Mouse (Mus musculus): ENCODE measurements around the gene Cntn4. TPM values are rescaled to one million over a fixed set of nuclear protein-coding genes. Genes with fewer than 3 reads are reported as not detected.

Cntn4 gene
- total RNA-seq, 2 experiments from 2014 or later = 2.5 to 4.9 TPM

GRCm38 (mm10) chr6:106463857-106464256 lies 786.4 kb downstream of the Cntn4 start:
- no peak for DNase-seq

GRCm38 (mm10) chr6:106465766-106466165 lies 788.3 kb downstream of the Cntn4 start:
- DNase-seq = no peak

DNA sequence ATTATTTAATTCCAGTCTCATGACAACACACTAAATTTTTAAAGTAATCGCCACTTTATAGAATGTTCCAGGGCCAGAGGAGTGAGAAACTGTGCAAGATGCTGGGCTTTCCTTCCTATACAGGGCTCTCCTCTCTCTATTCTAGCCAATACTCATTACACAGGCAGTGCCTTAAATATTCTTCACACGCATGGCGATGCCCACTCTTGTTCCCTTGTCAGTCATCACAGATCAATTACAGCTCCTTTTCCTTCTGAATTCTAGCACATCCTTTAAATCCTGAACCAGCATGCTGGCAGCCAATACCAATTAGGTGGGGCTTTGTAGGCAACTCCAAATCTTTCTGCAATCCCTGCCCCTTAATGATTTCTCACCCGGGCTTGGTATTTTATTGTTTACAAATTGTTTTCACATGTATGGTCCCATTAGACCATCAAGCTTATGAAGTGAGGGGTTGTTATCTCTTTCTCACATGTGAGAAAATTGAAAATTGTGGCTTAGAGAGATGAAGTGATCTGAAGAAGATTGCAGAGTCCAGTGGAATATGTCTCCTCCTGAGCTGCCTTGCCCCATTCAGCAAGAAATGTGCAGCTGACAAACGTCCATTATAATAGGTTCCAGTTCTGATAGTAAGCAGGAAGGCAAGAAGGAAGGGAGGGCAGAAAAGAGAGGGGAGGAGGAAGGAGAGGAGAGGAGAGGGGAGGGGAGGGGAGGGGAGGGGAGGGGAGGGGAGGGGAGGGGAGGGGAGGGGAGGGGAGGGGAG lies 789.0 kb downstream of the Cntn4 start:
- DNase-seq = no peak

- no peak for DNase-seq
Measured at GRCm38 (mm10) chr6:106471840-106472608, 794.6 kb downstream of the Cntn4 start.

- DNase-seq = no peak
Measured at GRCm38 (mm10) chr6:106473871-106474270, 796.4 kb downstream of the Cntn4 start.

DNA sequence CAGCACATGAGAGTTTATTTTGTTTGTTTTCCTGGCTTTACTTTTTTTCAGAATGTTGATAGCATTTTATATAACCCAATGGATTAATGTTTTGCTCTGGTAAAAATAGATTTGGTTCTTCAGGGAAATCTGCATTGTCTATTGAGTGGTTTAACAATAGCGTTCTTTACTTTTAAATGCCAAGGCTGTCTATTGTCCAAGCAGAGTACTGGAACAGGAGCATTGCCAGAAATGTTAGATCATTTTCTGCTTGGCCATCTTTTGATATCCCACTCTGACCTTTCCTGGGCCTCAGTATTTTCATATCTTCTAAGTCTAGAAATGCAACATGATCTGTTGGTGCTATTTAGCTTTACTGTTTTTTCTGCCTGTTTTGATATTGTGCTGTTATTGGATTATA lies 804.1 kb downstream of the Cntn4 start:
- no peak for DNase-seq

DNA sequence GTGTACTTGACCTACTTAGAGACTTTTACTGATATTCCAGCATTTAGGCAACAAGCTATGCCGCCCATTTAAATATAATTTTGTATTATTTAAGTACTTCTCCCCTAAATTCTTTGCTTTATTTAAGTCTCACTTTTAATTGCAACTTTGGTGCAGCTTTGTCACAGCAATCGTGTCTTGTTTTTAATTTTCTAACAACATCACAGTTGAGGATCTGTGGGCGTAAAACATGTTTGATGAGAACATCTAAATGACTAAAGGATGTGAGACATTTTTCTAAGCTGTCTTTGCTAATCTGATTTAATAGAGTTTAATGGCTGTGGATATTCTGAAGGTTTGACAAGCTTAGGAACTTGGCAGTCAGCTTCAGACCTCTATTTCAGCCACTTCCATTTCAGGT lies 818.8 kb downstream of the Cntn4 start:
- DNase-seq = no peak

DNA sequence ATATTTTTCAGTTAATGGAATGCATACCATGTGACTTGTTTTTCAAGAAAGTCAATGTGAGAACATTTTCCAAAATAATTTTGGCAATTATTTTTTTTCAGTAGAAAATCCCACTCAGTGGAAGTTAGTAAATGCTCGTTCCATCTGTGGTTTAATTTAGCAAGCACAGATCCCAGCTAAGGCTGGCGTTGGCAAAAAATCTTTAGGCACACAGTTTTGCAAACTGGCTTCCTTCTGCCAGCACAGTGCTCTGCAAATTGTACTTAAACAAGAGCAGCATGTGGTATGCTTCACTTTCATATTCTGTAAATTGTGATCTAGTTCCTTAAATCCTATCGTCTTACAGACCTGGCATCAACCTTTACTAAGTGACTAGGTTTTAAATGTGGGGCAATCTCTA lies 821.7 kb downstream of the Cntn4 start:
- DNase-seq = no peak

- DNase-seq = no peak
Measured at GRCm38 (mm10) chr6:106503961-106504360, 826.5 kb downstream of the Cntn4 start.

- DNase-seq = no peak
Measured at GRCm38 (mm10) chr6:106520367-106520766, 842.9 kb downstream of the Cntn4 start.

DNA sequence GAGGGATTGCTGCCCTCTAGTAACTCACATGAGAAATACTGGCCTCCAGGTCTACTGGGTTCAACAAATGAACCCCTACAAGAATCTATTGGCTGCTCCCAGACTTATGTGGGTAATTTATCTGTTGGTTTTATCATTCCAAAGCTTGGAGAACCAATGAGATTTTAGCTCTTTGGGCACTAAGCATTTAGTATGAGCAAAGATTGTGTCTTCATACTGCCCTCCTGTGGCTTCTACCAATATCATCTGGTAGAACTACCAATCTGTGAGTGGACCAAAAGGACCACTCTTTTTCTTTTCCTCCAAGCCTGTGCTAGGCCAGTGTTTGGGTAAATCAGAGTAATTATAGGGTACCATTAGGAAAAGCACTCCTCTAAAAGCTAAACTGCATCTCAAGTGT lies 866.0 kb downstream of the Cntn4 start:
- no peak for DNase-seq

GRCm38 (mm10) chr6:106561649-106562048 lies 884.2 kb downstream of the Cntn4 start:
- no peak for DNase-seq

DNA sequence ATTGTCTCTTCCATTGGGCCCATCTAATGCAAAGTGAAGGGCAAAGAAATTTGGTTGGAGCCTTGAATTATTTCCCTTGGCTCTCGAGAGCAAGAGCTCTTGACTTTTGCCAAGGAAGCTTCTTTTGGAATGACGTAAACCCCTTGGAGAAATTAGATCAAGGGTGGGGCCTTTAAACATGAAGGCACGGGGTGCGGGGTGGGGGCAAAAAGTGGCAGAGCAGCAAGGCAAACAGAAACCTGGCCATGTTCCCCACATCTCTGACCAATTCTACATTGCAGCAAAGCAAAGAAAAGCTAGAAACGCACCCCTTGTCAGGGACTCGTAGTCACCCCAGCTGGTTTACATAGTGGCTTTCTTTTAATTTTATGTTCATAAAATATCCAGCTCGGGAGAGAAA lies 887.9 kb downstream of the Cntn4 start:
- no peak for DNase-seq

- DNase-seq = no peak
Measured at GRCm38 (mm10) chr6:106565769-106566459, 888.5 kb downstream of the Cntn4 start.

- no peak for DNase-seq
Measured at GRCm38 (mm10) chr6:106566929-106567621, 889.6 kb downstream of the Cntn4 start.

DNA sequence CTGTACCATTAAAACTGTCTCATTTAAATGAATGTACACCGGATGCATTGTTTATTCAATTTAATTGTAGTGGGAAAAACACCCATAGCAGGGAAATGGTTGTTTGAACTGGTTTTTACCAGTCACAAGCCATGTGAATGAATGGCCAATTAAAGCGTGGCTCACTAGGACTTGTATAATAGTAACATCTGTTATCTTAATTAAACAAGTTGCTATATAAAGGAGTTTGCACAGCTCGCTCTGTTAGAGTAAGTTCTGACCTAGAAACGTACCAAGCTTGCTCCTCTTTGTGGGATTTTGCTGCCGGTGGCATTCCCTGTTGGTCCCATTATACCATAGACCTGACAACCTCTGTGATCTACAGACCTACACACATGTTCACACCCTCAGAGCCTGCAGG lies 902.7 kb downstream of the Cntn4 start:
- no peak for DNase-seq

- DNase-seq = no peak
Measured at GRCm38 (mm10) chr6:106593756-106594155, 916.3 kb downstream of the Cntn4 start.

- DNase-seq = no peak
Measured at GRCm38 (mm10) chr6:106617081-106617480, 939.6 kb downstream of the Cntn4 start.

DNA sequence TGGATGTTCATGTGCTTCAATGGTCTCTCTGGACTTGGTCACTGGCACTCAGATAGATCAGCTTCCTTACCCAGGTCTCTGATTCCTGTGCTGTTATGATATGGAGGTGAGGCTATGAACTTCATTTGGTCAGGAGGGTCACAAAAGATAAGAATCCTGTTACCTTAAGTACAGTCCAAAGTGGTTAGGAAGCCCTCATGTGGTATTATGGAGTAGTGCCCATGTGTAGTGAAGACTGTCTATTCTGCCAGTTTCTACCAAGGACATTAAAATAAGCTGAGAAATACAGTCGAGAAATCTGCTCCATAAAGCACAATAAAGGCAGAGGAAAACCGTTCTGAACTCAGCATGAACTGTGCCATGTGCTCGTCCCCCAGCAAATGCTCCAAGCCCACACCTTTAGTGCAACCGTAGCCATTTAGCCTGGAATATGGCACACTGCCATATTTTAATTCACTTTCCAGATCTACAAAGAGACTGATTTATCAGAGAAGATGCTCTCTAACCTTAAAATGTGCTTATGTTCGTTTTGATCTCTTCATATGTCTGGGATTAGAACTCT lies 943.8 kb downstream of the Cntn4 start:
- no peak for DNase-seq

DNA sequence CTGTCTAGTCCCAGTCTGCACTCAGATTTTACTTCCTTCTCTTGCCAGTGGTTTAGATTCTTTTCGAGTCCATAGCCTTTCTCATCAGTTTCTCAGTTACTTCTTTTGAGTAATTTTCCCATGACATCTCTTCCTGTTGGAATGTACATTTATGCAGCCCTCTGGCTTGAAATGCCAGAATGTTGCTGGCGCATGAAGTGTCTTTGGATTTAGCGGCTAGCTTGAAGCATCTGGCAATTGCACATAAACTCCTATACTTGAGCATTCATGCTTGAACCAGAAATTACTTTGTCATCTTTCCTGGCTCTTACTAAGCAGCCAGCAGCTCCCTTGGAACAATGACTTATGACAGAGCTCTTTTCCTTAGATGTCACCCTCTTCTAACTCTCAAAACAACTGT lies 965.6 kb downstream of the Cntn4 start:
- no peak for DNase-seq

- peak; percentile 52 for DNase-seq
Measured at GRCm38 (mm10) chr6:106645496-106646211, 968.2 kb downstream of the Cntn4 start.
